Mouse (Mus musculus) CH12.LX (cell line): ENCODE measurements around the gene Olfr1375. TPM values are rescaled to one million over a fixed set of nuclear protein-coding genes. Genes with fewer than 3 reads are reported as not detected.
"Not testable (repeated sequence)": the region's sequence is repeated elsewhere in the genome, so short reads cannot be mapped to it uniquely, and the experiment has no call there.

Source experiments
- DNase-seq: peaks from one replicate; pipeline ENCODE4 v3.0.0-alpha.2; 2013; ENCODE audit errors: extremely low read depth
- H3K27ac ChIP-seq: 2 replicates; pipeline ENCODE4 v1.5.1; 2012; ENCODE audit warnings: low read depth, mild to moderate bottlenecking, control low read depth, moderate library complexity; ENCODE audit not compliant: insufficient read depth
- H3K27me3 ChIP-seq: replicated peaks from 2 replicates; pipeline ENCODE3; 2012; ENCODE audit warnings: inconsistent platforms
- H3K36me3 ChIP-seq, 2 experiments: replicated peaks in 1 of 2; 2 replicates each; pipeline versions ENCODE3 to v1.6.1; 2012; ENCODE audit warnings: inconsistent platforms in 1 of 2, low read length in 1 of 2, mild to moderate bottlenecking in 1 of 2, mixed read lengths in 1 of 2, moderate library complexity in 1 of 2; ENCODE audit not compliant: control insufficient read depth in 1 of 2, insufficient read depth in 1 of 2
- H3K4me1 ChIP-seq, 2 experiments: 2 replicates each; pipeline ENCODE4 v1.6.1; 2012; ENCODE audit warnings: inconsistent platforms in 1 of 2, moderate library complexity in 1 of 2; ENCODE audit not compliant: insufficient read depth in 2 of 2, control insufficient read depth in 1 of 2
- H3K4me2 ChIP-seq: 2 replicates; pipeline ENCODE4 v1.6.1; 2012; ENCODE audit warnings: low read depth, mild to moderate bottlenecking, control low read depth; ENCODE audit not compliant: poor library complexity, insufficient read depth, severe bottlenecking
- H3K4me3 ChIP-seq, 3 experiments: fragments of 150-350 bp in 1 of 3; sonication (generic) in 1 of 3; replicated peaks in 1 of 3; 2 replicates each; pipeline versions ENCODE3 to v1.5.1; 2011 to 2012; ENCODE audit warnings: low read depth in 2 of 3, low read length in 2 of 3, mild to moderate bottlenecking in 2 of 3, moderate library complexity in 2 of 3, control low read depth in 1 of 3, improper control_type of control experiment in 1 of 3, inconsistent platforms in 1 of 3, mixed read lengths in 1 of 3; ENCODE audit not compliant: poor library complexity in 1 of 3
- H3K79me2 ChIP-seq: replicated peaks from 2 replicates; pipeline ENCODE4 v1.6.1; 2012; ENCODE audit warnings: mild to moderate bottlenecking, moderate library complexity; ENCODE audit not compliant: control insufficient read depth, poor library complexity, insufficient read depth, severe bottlenecking; ENCODE audit errors: extremely low read depth
- H3K9ac ChIP-seq: 2 replicates; pipeline ENCODE4 v1.6.1; 2012; ENCODE audit warnings: low read depth, mild to moderate bottlenecking, control low read depth, moderate library complexity; ENCODE audit not compliant: insufficient read depth
- H3K9me3 ChIP-seq: replicated peaks from 2 replicates; pipeline ENCODE3; 2012; ENCODE audit warnings: low read length, inconsistent platforms, mixed read lengths
- CHD2 ChIP-seq: IDR thresholded peaks from 2 replicates; pipeline ENCODE4 v1.6.1; 2011; ENCODE audit warnings: low read length, improper control_type of control experiment
- JUND ChIP-seq: conservative IDR thresholded peaks from 2 replicates; pipeline ENCODE4 v1.6.1; 2011; ENCODE audit warnings: low read depth, low read length, improper control_type of control experiment
- MAFK ChIP-seq: IDR thresholded peaks from 2 replicates; pipeline ENCODE4 v1.6.1; 2011; ENCODE audit warnings: low read length, improper control_type of control experiment; ENCODE audit not compliant: insufficient replicate concordance
- MAZ ChIP-seq: IDR thresholded peaks from 2 replicates; pipeline ENCODE4 v1.6.1; 2012; ENCODE audit warnings: low read depth, mild to moderate bottlenecking, inconsistent platforms, low read length, improper control_type of control experiment, moderate library complexity
- MEF2A ChIP-seq: IDR thresholded peaks from 2 replicates; pipeline ENCODE4 v1.6.1; 2014; ENCODE audit warnings: low read depth, mild to moderate bottlenecking, inconsistent platforms, low read length, improper control_type of control experiment, borderline replicate concordance
- MYC ChIP-seq: IDR thresholded peaks from 2 replicates; pipeline ENCODE4 v1.6.1; 2011; ENCODE audit warnings: low read depth, mild to moderate bottlenecking, improper control_type of control experiment, low read length
- NELFE ChIP-seq: IDR thresholded peaks from 2 replicates; pipeline ENCODE4 v1.6.1; 2011; ENCODE audit warnings: low read depth, low read length, improper control_type of control experiment
- PAX5 ChIP-seq: IDR thresholded peaks from 2 replicates; pipeline ENCODE4 v1.6.1; 2012; ENCODE audit warnings: low read length, inconsistent platforms, mixed read lengths
- POLR2A ChIP-seq: IDR thresholded peaks from 2 replicates; pipeline ENCODE4 v1.6.1; 2011; ENCODE audit warnings: low read depth, mild to moderate bottlenecking, improper control_type of control experiment, low read length
- POLR2AphosphoS2 ChIP-seq: IDR thresholded peaks from 2 replicates; pipeline ENCODE4 v1.6.1; 2011; ENCODE audit warnings: low read depth, low read length, improper control_type of control experiment
- RAD21 ChIP-seq: IDR thresholded peaks from 2 replicates; pipeline ENCODE4 v1.6.1; 2011; ENCODE audit warnings: low read depth, mild to moderate bottlenecking, low read length, improper control_type of control experiment, moderate library complexity
- SIN3A ChIP-seq: IDR thresholded peaks from 2 replicates; pipeline ENCODE4 v1.6.1; 2012; ENCODE audit warnings: low read length, improper control_type of control experiment, inconsistent platforms
- SMC3 ChIP-seq: IDR thresholded peaks from 2 replicates; pipeline ENCODE4 v1.6.1; 2011; ENCODE audit warnings: low read depth, low read length, improper control_type of control experiment
- USF1 ChIP-seq: IDR thresholded peaks from 2 replicates; pipeline ENCODE4 v1.6.1; 2014; ENCODE audit warnings: low read depth, mild to moderate bottlenecking, inconsistent platforms, low read length, improper control_type of control experiment
- ZC3H11A ChIP-seq: IDR thresholded peaks from 2 replicates; pipeline ENCODE4 v1.6.1; 2012; ENCODE audit warnings: low read depth, mild to moderate bottlenecking, inconsistent platforms, low read length, improper control_type of control experiment
- ZMIZ1 ChIP-seq: IDR thresholded peaks from 2 replicates; pipeline ENCODE4 v1.6.1; 2012; ENCODE audit warnings: low read depth, mild to moderate bottlenecking, inconsistent platforms, low read length, improper control_type of control experiment
- dilution Hi-C: fragments of 300-500 bp; cut with MboI; formaldehyde crosslinking; loops from 2 replicates; pipeline ENCODE4 v1.14.3; 2020; ENCODE audit warnings: low sequenced_read_pairs; ENCODE audit not compliant: extremely low pct_unique_long_range_greater_than_20kb, extremely low pct_ligation_motif_present
- in situ Hi-C: fragments of 300-500 bp; cut with MboI; formaldehyde crosslinking; loops from 3 replicates; pipeline ENCODE4 v1.14.3; 2019; ENCODE audit warnings: low sequenced_read_pairs, low pct_ligation_motif_present, low pct_unique_long_range_greater_than_20kb, mixed read lengths
- polyA plus RNA-seq: library from polyadenylated mRNA; unstranded; fragments of >175 nt; gene quantifications from 2 replicates; pipeline ENCODE4 v1.2.1, GENCODE M21; 2012; ENCODE audit warnings: low read depth; ENCODE audit not compliant: insufficient read length
- total RNA-seq, 2 experiments: library from RNA; depleted of rRNA; stranded (reverse); fragments of 300-350 nt in 1 of 2; fragments of >200 nt in 1 of 2; gene quantifications; 2 replicates each; pipeline ENCODE4 v1.2.3; 2012 to 2014

Gene Olfr1375
- total RNA-seq (2012; rRNA removed): not detected in 2 replicates
- total RNA-seq (2014; rRNA removed): not detected in 2 replicates
- not detected in 2 replicates for polyA plus RNA-seq

DNA sequence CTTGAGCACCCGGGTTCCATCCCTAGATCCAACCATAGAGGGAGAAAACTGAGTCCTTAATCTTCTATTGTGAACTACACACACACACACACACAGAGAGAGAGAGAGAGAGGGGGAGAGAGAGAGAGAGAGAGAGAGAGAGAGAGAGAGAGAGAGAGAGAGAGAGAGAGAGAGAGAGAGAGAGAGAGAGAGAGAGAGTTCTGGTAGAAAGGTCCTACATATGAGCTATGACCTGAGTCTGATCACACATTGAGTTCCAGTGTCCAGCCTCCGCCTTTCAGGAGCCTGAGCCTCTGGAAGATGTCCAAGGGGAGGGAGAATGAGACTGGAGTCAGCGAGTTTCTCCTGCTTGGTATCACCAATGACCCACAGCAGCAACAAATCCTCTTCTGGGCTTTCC, at the start of gene Olfr1375:
Gene Olfr1375 (plus strand): TSS at position 301 of the 400 bp plus-strand sequence.
- dilution Hi-C loops, H3K4me1 ChIP-seq, H3K9ac ChIP-seq, DNase-seq, H3K4me2 ChIP-seq, H3K79me2 ChIP-seq, H3K36me3 ChIP-seq, H3K9me3 ChIP-seq, H3K4me3 ChIP-seq, in situ Hi-C loops, H3K27ac ChIP-seq: not testable (repeated sequence)
- peaks cover 41% of the 10 kb centered on the region for H3K27me3 ChIP-seq

DNA sequence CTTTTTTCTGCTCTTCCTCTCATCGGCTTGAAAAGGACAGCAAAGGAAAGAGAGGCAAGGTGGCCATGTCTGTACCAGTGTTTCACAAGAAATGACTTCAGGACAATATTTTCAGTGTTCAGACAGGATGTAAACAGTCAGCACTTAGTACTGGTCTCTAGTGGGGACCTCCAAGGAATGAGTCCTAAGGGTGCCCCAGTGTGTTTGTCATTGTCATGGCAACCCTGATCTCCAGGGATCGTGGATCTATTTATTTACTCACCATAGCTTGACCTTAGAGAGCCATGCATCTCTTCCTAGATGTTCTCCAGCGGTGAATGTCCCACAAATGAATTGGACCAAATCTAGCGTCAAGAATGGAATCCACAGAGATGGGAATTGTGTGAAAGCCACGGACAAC, 44.6 kb upstream of the Olfr1375 start, which contains the start of gene Olfr51:
Gene Olfr51 (plus strand): TSS at position 301 of the 400 bp plus-strand sequence.
- in situ Hi-C loops: no loop called here
- DNase-seq: no peak
- no peaks in the 10 kb centered on the region for H3K79me2 ChIP-seq
- no peaks in the 10 kb centered on the region for H3K9me3 ChIP-seq
- TF ChIP-seq ZC3H11A: no peak
- no peak for TF ChIP-seq SMC3
- no peak for TF ChIP-seq MYC
- TF ChIP-seq NELFE: no peak
- TF ChIP-seq POLR2AphosphoS2: no peak
- no peak for TF ChIP-seq CHD2
- no peak for TF ChIP-seq MAZ
- no peak for TF ChIP-seq JUND
- TF ChIP-seq MAFK: no peak
- H3K27ac ChIP-seq: no peak within 1 kb of the TSS
- H3K27me3 ChIP-seq: peaks cover 75% of the 10 kb centered on the region
- dilution Hi-C loops: no loop called here
- no peaks in the 10 kb centered on the region for H3K4me1 ChIP-seq
- H3K4me2 ChIP-seq: no peak within 1 kb of the TSS
- no peak within 1 kb of the TSS for H3K4me3 ChIP-seq
- H3K36me3 ChIP-seq: no peaks in the 10 kb centered on the region
- no peak within 1 kb of the TSS for H3K9ac ChIP-seq

- no peaks in the 10 kb centered on the region for H3K4me1 ChIP-seq
- no peak for DNase-seq
- H3K79me2 ChIP-seq: no peaks in the 10 kb centered on the region
- dilution Hi-C loops (no loop called here), in situ Hi-C loops (no loop called here)
- peaks cover 53% of the 10 kb centered on the region for H3K27me3 ChIP-seq
- no peak overlapping the region for H3K4me2 ChIP-seq
- no peak overlapping the region for H3K9ac ChIP-seq
- TF ChIP-seq ZMIZ1: no peak
- no peak for TF ChIP-seq MAFK
- TF ChIP-seq MYC: no peak
- no peak for TF ChIP-seq NELFE
- TF ChIP-seq SIN3A: no peak
- no peak for TF ChIP-seq USF1
- no peak for TF ChIP-seq PAX5
- TF ChIP-seq RAD21: no peak
- TF ChIP-seq MAZ: no peak
- no peak for TF ChIP-seq POLR2A
- no peak for TF ChIP-seq MEF2A
- H3K4me3 ChIP-seq: no peak overlapping the region
- peaks cover 2% of the 10 kb centered on the region for H3K9me3 ChIP-seq
- no peak overlapping the region for H3K27ac ChIP-seq
- no peaks in the 10 kb centered on the region for H3K36me3 ChIP-seq
These were observed 36.1 kb upstream of the Olfr1375 start for GRCm38 (mm10) chr11:51011821-51012220.
